Mouse (Mus musculus) ES-E14 (cell line): ENCODE measurements at regions not wholly inside any gene's neighbourhood (a gene's known extent, or its start where the extent isn't known, plus 50 kb on each side); places are given as distances from the start of the nearest gene placed in this dataset.

Source experiments
- CHD2 ChIP-seq: IDR thresholded peaks from 2 replicates; pipeline ENCODE4 v1.6.1; 2014; ENCODE audit warnings: mild to moderate bottlenecking, low read depth, low read length, inconsistent platforms
- HCFC1 ChIP-seq: IDR thresholded peaks from 2 replicates; pipeline ENCODE4 v1.6.1; 2012; ENCODE audit warnings: low read length, inconsistent platforms, borderline replicate concordance; ENCODE audit not compliant: insufficient read depth
- MAFK ChIP-seq: IDR thresholded peaks from 2 replicates; pipeline ENCODE4 v1.6.1; 2014; ENCODE audit warnings: mild to moderate bottlenecking, low read depth, low read length, inconsistent platforms; ENCODE audit not compliant: insufficient read depth
- ZC3H11A ChIP-seq: IDR thresholded peaks from 2 replicates; pipeline ENCODE4 v1.6.1; 2012; ENCODE audit warnings: low read depth, mild to moderate bottlenecking, inconsistent platforms, low read length, borderline replicate concordance

- no peak for TF ChIP-seq CHD2
- no peak for TF ChIP-seq ZC3H11A
- TF ChIP-seq HCFC1, result no peak
- no peak for TF ChIP-seq MAFK
Observed at GRCm38 (mm10) chr16:24201455-24201854, 191.9 kb upstream of the Lpp start.
